Mouse (Mus musculus): ENCODE results near the gene Gk5.
"Not testable (repeated sequence)": the region's sequence is repeated elsewhere in the genome, so short reads cannot be mapped to it uniquely, and the experiment has no call there.

Gene Gk5

GRCm38 (mm10) chr9:96118861-96119772, at the start of gene Gk5:
Gene Gk5 (plus strand): TSS chr9:96119362.
- DNase-seq (ENCODE audit: low spot score in 2 of 2) = peak; percentile 93 to 96

- DNase-seq (ENCODE audit: low spot score in 2 of 2) = no peak
These were observed 40.3 kb upstream of the Gk5 start for GRCm38 (mm10) chr9:96078752-96079315.

GRCm38 (mm10) chr9:96085293-96085692, 33.9 kb upstream of the Gk5 start:
- DNase-seq (ENCODE audit: low spot score in 2 of 2) = no peak

- no peak for DNase-seq (ENCODE audit: low spot score in 2 of 2)
These were observed 31.5 kb upstream of the Gk5 start for GRCm38 (mm10) chr9:96087671-96088070.

GRCm38 (mm10) chr9:96088456-96088855, 30.7 kb upstream of the Gk5 start:
- DNase-seq (ENCODE audit: low spot score in 2 of 2) = not testable (repeated sequence)

- not testable (repeated sequence) for DNase-seq (ENCODE audit: low spot score in 2 of 2)
These were observed 26.5 kb upstream of the Gk5 start for GRCm38 (mm10) chr9:96092637-96093036.

- DNase-seq (ENCODE audit: low spot score in 2 of 2) = no peak
These were observed 25.9 kb upstream of the Gk5 start for GRCm38 (mm10) chr9:96093221-96093620.

- DNase-seq (ENCODE audit: low spot score in 2 of 2) = no peak
These were observed 24.8 kb upstream of the Gk5 start for GRCm38 (mm10) chr9:96094341-96094740.

- DNase-seq (ENCODE audit: low spot score in 2 of 2) = no peak
These were observed 24.0 kb upstream of the Gk5 start for GRCm38 (mm10) chr9:96095192-96095591.

- no peak for DNase-seq (ENCODE audit: low spot score in 2 of 2)
These were observed 16.3 kb upstream of the Gk5 start for GRCm38 (mm10) chr9:96102846-96103245.

- DNase-seq (ENCODE audit: low spot score in 2 of 2) = no peak
These were observed 6.2 kb upstream of the Gk5 start for GRCm38 (mm10) chr9:96112879-96113361.

GRCm38 (mm10) chr9:96116801-96117200, 2.4 kb upstream of the Gk5 start:
- no peak for DNase-seq (ENCODE audit: low spot score in 2 of 2)

GRCm38 (mm10) chr9:96118216-96118615, 946 bp upstream of the Gk5 start:
- DNase-seq (ENCODE audit: low spot score in 2 of 2) = no peak

- DNase-seq (ENCODE audit: low spot score in 2 of 2) = no peak
These were observed 8.8 kb downstream of the Gk5 start for GRCm38 (mm10) chr9:96127972-96128371.

GRCm38 (mm10) chr9:96132956-96133603, 13.9 kb downstream of the Gk5 start:
- no peak for DNase-seq (ENCODE audit: low spot score in 2 of 2)

GRCm38 (mm10) chr9:96134470-96134869, 15.3 kb downstream of the Gk5 start:
- no peak for DNase-seq (ENCODE audit: low spot score in 2 of 2)

GRCm38 (mm10) chr9:96134916-96135315, 15.8 kb downstream of the Gk5 start:
- DNase-seq (ENCODE audit: low spot score in 2 of 2) = peak; percentile 46 to 56

- no peak for DNase-seq (ENCODE audit: low spot score in 2 of 2)
These were observed 16.3 kb downstream of the Gk5 start for GRCm38 (mm10) chr9:96135461-96135860.

- DNase-seq (ENCODE audit: low spot score in 2 of 2) = no peak
These were observed 19.8 kb downstream of the Gk5 start for GRCm38 (mm10) chr9:96138958-96139357.

GRCm38 (mm10) chr9:96139876-96140275, 20.7 kb downstream of the Gk5 start:
- DNase-seq (ENCODE audit: low spot score in 2 of 2) = no peak

- DNase-seq (ENCODE audit: low spot score in 2 of 2) = no peak
These were observed 21.8 kb downstream of the Gk5 start for GRCm38 (mm10) chr9:96140931-96141330.

- DNase-seq (ENCODE audit: low spot score in 2 of 2) = no peak
These were observed 23.3 kb downstream of the Gk5 start for GRCm38 (mm10) chr9:96142499-96142898.

Measured in right cerebral cortex, adult 2 months (tissue).